Mouse (Mus musculus) lung, adult 2 months (tissue): ENCODE data around the gene Galnt12. TPM values are rescaled to one million over a fixed set of nuclear protein-coding genes. Genes with fewer than 3 reads are reported as not detected.
A peak's percentile ranks its signal among the peaks of the same experiment; 100 is the strongest.

Source experiments
- DNase-seq: peaks from one replicate; pipeline ENCODE4 v3.0.0; 2022
- H3K4me1 ChIP-seq: fragments of 200-500 bp; 2 replicates; pipeline ENCODE4 v1.6.1; 2011; ENCODE audit warnings: low read length; ENCODE audit not compliant: control insufficient read depth, insufficient read depth
- H3K4me3 ChIP-seq: fragments of 200-500 bp; replicated peaks from 2 replicates; pipeline ENCODE3; 2011; ENCODE audit warnings: low read depth, mild to moderate bottlenecking, control low read depth, low read length; ENCODE audit errors: extremely low read depth
- CTCF ChIP-seq: fragments of 200-500 bp; IDR thresholded peaks from 2 replicates; pipeline ENCODE4 v1.5.1; 2011; ENCODE audit warnings: mild to moderate bottlenecking, low read length, control low read depth; ENCODE audit not compliant: insufficient read depth
- POLR2A ChIP-seq: fragments of 200-500 bp; IDR thresholded peaks from 2 replicates; pipeline ENCODE4 v1.6.1; 2011; ENCODE audit warnings: low read depth, mild to moderate bottlenecking, control low read depth, low read length, borderline replicate concordance; ENCODE audit errors: extremely low read depth
- WGBS: fragments of 180-500 bp; shearing (Covaris S2); methylation state at CpG from one replicate; pipeline ENCODE4 v1.1.7; 2018; 5-methylcytosine and 5-hydroxymethylcytosine counted together
- polyA plus RNA-seq: library from polyadenylated mRNA; depleted of rRNA; stranded (reverse); fragments of >200 nt; gene quantifications from 2 replicates; pipeline ENCODE4 v1.2.3, GENCODE M21; 2012

Gene Galnt12
- polyA plus RNA-seq, 1 experiment = 3.3 TPM

DNA sequence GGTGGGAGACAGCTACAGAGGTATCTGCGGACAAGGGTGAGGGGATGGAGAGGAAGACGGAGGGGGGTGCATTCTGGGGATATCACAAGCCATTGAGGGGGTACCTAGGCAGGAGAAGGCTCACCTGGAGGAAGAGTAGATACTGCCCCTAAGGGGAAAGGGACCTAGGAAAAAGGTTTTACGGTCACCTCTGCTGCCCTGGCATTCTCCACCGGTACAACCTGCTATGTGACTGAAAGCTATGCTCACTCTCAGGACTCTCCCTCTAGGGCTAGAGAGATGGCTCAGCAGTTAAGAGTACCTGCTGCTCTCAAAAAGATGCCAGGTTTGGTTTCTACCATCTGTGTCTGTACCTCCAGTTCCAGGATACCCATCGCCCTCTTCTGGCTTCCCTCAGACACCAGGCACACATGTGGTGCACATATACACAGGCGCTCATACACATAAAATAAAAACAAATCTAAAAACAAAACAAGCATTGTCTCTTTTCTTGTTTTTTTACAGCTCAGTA, 36.1 kb upstream of the Galnt12 start:
- 96% methylated on average over 6 of the region's 6 CpGs for WGBS
- TF ChIP-seq CTCF (no peak), POLR2A (no peak)
- no peak for DNase-seq
- no peaks in the 10 kb centered on the region for H3K4me1 ChIP-seq
- no peak overlapping the region for H3K4me3 ChIP-seq

DNA sequence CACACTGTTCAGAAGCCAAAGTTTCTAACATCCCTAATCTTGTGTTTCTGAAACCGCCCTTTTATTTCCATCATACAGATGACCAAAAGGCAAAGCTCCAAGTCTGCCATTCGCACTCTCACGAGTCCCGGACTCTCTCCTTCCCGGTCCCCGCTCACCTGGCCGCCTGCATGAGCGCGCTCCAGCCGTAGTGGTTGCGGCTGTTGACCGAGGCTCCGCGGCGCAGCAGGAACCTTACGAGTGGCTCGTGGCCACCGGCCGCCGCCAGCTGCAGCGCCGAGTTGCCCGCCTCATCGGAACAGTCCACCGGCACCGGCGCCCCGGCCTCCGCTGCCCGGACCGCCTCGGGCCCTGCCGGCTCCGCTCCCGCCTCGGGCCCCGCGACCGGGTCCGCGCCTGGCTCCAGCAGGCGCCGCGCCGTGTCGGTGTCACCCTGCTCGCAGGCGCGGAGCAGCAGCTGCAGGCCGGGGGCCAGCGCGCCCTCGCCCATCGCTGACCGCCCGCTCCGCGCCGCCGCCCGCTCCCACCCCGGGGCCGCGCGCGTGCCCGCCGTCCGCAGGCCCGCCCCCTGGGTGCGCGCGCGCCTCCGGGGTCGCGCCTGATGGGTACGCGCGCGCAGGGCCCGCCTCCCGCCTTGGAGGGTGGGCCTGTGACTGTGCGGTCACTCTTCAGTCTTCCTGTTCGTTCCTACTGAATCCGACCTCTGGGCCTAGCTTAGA, 34.8 kb upstream of the Galnt12 start, which contains the start of gene Anks6:
Gene Anks6, minus strand, starts transcription at position 637 of the 719 bp plus-strand sequence.
- DNase-seq = peak; percentile 61
- no peak for TF ChIP-seq CTCF
- TF ChIP-seq POLR2A = peak; percentile 73; the same call in 1 of the 2 replicates
- WGBS = under 1% methylated on average over 71 of the region's 86 CpGs
- peak within 1 kb of the TSS; percentile 88 for H3K4me3 ChIP-seq
- no peaks in the 10 kb centered on the region for H3K4me1 ChIP-seq

- H3K4me3 ChIP-seq = peak overlapping the region; percentile 88
- 25% methylated on average over 25 of the region's 25 CpGs for WGBS
- no peak for DNase-seq
- no peak for TF ChIP-seq CTCF
- TF ChIP-seq POLR2A = no peak
- H3K4me1 ChIP-seq = no peaks in the 10 kb centered on the region
Observed at GRCm38 (mm10) chr4:47057510-47058325, 34.0 kb upstream of the Galnt12 start.

DNA sequence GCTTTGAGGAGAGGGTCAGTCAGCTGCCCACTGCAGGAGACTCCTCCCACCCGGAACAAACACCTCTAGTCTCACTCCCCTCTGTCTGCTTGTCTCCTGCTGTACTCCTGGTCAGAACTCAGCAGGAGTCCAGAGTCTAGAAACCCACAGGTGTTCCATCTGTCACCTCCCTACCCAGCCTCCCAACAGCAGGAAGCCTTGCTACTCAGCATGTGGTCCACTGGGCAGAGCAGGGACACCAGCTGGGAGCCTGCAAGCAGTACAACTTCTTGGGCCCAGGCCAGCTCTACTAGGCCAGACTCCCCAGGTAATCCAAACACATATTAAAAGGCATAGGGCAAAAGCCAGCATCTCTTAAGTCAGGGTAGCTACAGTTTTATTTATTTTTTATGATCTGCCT, 30.8 kb upstream of the Galnt12 start:
- Histone ChIP-seq H3K4me3 (no peak overlapping the region), H3K4me1 (no peaks in the 10 kb centered on the region)
- WGBS = 27% methylated on average over 1 of the region's 1 CpGs
- TF ChIP-seq POLR2A = no peak
- no peak for TF ChIP-seq CTCF
- DNase-seq = no peak

DNA sequence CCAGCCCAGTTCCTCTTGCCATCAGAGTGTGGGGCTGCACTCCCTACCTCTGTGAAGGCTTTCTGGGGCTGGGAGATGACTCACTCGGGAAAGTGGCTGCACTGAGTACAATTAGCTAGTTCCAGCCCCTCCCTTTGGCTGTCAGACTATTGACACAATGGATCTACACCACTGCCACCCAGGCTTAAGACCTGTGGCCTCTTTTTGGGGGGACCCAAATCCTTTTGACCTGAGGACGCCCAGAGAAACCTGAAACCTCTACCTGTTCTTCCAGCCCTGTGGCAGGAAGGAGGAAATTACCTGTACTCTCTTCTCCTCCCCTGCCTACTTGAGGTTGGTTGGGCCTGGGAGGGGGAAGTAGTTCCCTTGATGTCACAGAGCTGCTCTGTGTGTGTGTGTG, 16.7 kb upstream of the Galnt12 start:
- Histone ChIP-seq H3K4me1 (no peaks in the 10 kb centered on the region), H3K4me3 (no peak overlapping the region)
- TF ChIP-seq POLR2A = no peak
- no peak for TF ChIP-seq CTCF
- no peak for DNase-seq
- WGBS = 39% methylated on average over 2 of the region's 2 CpGs

- TF ChIP-seq CTCF (no peak), POLR2A (no peak)
- WGBS = 78% methylated on average over 17 of the region's 17 CpGs
- no peak overlapping the region for H3K4me3 ChIP-seq
- no peak for DNase-seq
- no peaks in the 10 kb centered on the region for H3K4me1 ChIP-seq
Observed at GRCm38 (mm10) chr4:47079997-47080646, 11.6 kb upstream of the Galnt12 start.

DNA sequence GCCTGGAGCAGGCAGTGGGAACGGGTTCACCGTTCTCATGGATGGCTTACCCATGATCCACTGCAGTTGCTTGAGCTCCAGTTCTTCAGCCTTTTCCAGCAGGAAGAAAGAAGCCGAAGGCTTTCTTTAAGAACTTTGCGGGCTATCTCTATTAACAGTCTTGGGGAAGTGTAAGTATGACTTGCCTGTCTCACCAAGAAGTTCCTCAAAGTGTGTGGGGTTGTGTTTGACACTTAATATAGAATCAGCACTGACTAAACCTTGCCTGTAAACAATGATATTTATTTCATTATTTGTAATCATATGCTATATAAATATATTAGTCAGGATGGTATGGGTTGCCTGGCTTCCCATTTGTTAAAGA, 11.1 kb upstream of the Galnt12 start:
- no peak for DNase-seq
- Histone ChIP-seq H3K4me1 (no peaks in the 10 kb centered on the region), H3K4me3 (no peak overlapping the region)
- no peak for TF ChIP-seq CTCF
- 86% methylated on average over 4 of the region's 4 CpGs for WGBS

DNA sequence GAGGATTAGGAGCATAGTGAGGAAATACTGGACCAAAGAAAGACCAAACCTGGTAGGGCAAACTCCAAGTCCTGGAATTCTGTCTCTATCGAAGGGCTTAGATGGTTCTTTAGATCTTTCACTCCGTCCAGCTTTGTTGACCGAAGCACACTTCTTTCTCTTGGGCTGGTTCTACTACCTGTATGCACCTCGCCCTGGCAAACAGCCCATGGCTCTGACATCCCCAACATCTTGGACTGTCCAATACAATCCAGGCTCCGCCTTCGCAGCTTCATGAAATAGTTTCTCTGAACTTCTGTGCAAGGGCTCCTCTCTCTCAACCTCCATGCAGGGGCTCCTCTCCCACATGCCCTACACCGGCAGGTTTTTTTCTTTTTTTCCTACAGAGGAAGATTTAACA, 7.9 kb upstream of the Galnt12 start:
- 89% methylated on average over 7 of the region's 7 CpGs for WGBS
- no peak for DNase-seq
- no peaks in the 10 kb centered on the region for H3K4me1 ChIP-seq
- H3K4me3 ChIP-seq = no peak overlapping the region
- TF ChIP-seq CTCF (no peak), POLR2A (no peak)

DNA sequence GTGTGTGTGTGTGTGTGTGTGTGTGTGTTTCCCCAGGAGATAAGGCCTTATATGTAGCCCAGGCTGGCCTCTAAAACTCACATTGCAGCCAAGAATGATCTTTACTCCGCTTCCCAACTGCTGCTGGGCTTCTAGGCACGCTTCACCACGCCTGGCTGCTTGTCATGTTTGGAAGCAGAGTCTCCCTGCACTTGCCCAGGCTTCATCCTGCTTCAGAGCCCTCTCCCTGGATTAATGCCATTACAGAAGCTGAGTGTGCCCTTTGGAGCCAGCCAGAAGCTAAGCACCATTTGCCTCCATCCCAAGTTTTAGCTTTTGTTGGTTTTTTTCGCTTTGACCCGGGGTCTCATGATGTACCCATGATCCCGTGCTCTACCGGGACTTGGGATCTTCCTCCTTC, 3.0 kb upstream of the Galnt12 start:
- no peak for TF ChIP-seq CTCF
- TF ChIP-seq POLR2A = no peak
- Histone ChIP-seq H3K4me3 (no peak overlapping the region), H3K4me1 (no peaks in the 10 kb centered on the region)
- DNase-seq = no peak
- WGBS = 86% methylated on average over 7 of the region's 7 CpGs
